Mouse (Mus musculus) heart, embryonic 16.5 days (tissue): ENCODE data around the gene Trpv1. TPM values are rescaled to one million over a fixed set of nuclear protein-coding genes. Genes with fewer than 3 reads are reported as not detected.
A peak's percentile ranks its signal among the peaks of the same experiment; 100 is the strongest.

Source experiments
- ATAC-seq: fragments of 200-750 bp; cut with Nextera tagmentation; replicated peaks from 2 replicates; pipeline ENCODE4 v1.8.0; 2017; ENCODE audit warnings: moderate number of reproducible peaks; ENCODE audit not compliant: insufficient read depth, low FRiP score; ENCODE audit errors: extremely low read depth
- H3K27ac ChIP-seq: fragments of 300-500 bp; sonication (generic); 2 replicates; pipeline ENCODE4 v1.5.1; 2014; ENCODE audit warnings: mild to moderate bottlenecking, low read length, control low read depth, moderate library complexity
- H3K27me3 ChIP-seq: fragments of 300-500 bp; sonication (generic); 2 replicates; pipeline ENCODE4 v1.6.1; 2014; ENCODE audit warnings: low read length, mixed read lengths; ENCODE audit not compliant: control insufficient read depth, insufficient read depth
- H3K36me3 ChIP-seq: fragments of 300-500 bp; sonication (generic); 2 replicates; pipeline ENCODE4 v1.6.1; 2014; ENCODE audit not compliant: control insufficient read depth, insufficient read depth
- H3K4me1 ChIP-seq: fragments of 300-500 bp; sonication (generic); 2 replicates; pipeline ENCODE4 v1.6.1; 2014; ENCODE audit warnings: low read length, mixed read lengths; ENCODE audit not compliant: control insufficient read depth, insufficient read depth
- H3K4me2 ChIP-seq: fragments of 300-500 bp; sonication (generic); 2 replicates; pipeline ENCODE4 v1.6.1; 2014; ENCODE audit warnings: low read depth, mild to moderate bottlenecking, control low read depth, low read length
- H3K4me3 ChIP-seq: fragments of 300-500 bp; sonication (generic); 2 replicates; pipeline ENCODE4 v1.5.1; 2014; ENCODE audit warnings: mild to moderate bottlenecking, control low read depth, low read length
- H3K9ac ChIP-seq: fragments of 300-500 bp; sonication (generic); 2 replicates; pipeline ENCODE4 v1.6.1; 2014; ENCODE audit warnings: low read length, control low read depth
- H3K9me3 ChIP-seq: fragments of 300-500 bp; sonication (generic); replicated peaks from 2 replicates; pipeline ENCODE4 v1.6.1; 2016; ENCODE audit warnings: low read length; ENCODE audit not compliant: control insufficient read depth
- WGBS: fragments of 180-500 bp; shearing (Covaris S2); extraction: QIAGEN DNeasy Blood & Tissue Kit; methylation state at CpG from one replicate; pipeline ENCODE4 v1.1.7; 2014; 5-methylcytosine and 5-hydroxymethylcytosine counted together
- polyA plus RNA-seq: library from polyadenylated mRNA; unstranded; fragments of >200 nt; fragmentation: Nextera tagmentation; extraction: Ambion mirVana; gene quantifications from 2 replicates; pipeline ENCODE4 v1.2.1, GENCODE M21; 2015

Trpv1 gene
- polyA plus RNA-seq: 0.06 and 0.08 TPM in 2 replicates

GRCm38 (mm10) chr11:73233992-73234391 is at the start of gene Trpv1:
TSS of gene Trpv1 (plus strand) at chr11:73234292.
- Histone ChIP-seq H3K4me1 (0 out of 2 replicates have a peak, but pooled peaks cover 3% of the 10 kb centered on the region), H3K36me3 (no peaks in the 10 kb centered on the region), H3K4me3 (no peak within 1 kb of the TSS), H3K9me3 (no peaks in the 10 kb centered on the region), H3K27me3 (no peaks in the 10 kb centered on the region), H3K9ac (no peak within 1 kb of the TSS), H3K27ac (no peak within 1 kb of the TSS), H3K4me2 (no peak within 1 kb of the TSS)
- 76% methylated on average over 5 of the region's 5 CpGs for WGBS
- ATAC-seq: no peak

- Histone ChIP-seq H3K9ac (no peak overlapping the region), H3K4me2 (no peak overlapping the region), H3K9me3 (no peaks in the 10 kb centered on the region), H3K27me3 (no peaks in the 10 kb centered on the region), H3K27ac (no peak overlapping the region), H3K4me1 (no peaks in the 10 kb centered on the region), H3K4me3 (no peak overlapping the region), H3K36me3 (peaks cover 30% of the 10 kb centered on the region)
- ATAC-seq: no peak
- 89% methylated on average over 10 of the region's 10 CpGs for WGBS
Observed at GRCm38 (mm10) chr11:73185872-73186615, 48.0 kb upstream of the Trpv1 start.

GRCm38 (mm10) chr11:73187231-73187630 is 46.9 kb upstream of the Trpv1 start:
- ATAC-seq: no peak
- H3K27ac ChIP-seq: no peak overlapping the region

GRCm38 (mm10) chr11:73193047-73193446 is 41.0 kb upstream of the Trpv1 start:
- H3K4me1 ChIP-seq: no peaks in the 10 kb centered on the region
- no peak overlapping the region for H3K9ac ChIP-seq
- WGBS: 59% methylated on average over 6 of the region's 6 CpGs
- H3K4me2 ChIP-seq: no peak overlapping the region
- H3K4me3 ChIP-seq: no peak overlapping the region
- peaks cover 8% of the 10 kb centered on the region; the same call in 1 of the 2 replicates for H3K36me3 ChIP-seq
- no peaks in the 10 kb centered on the region for H3K27me3 ChIP-seq
- ATAC-seq: no peak
- H3K27ac ChIP-seq: no peak overlapping the region
- H3K9me3 ChIP-seq: no peaks in the 10 kb centered on the region

More at GRCm38 (mm10) chr11:73187231-73187630, 46.9 kb upstream of the Trpv1 start:
- H3K27me3 ChIP-seq: no peaks in the 10 kb centered on the region
- H3K9me3 ChIP-seq: no peaks in the 10 kb centered on the region
- no peak overlapping the region for H3K4me2 ChIP-seq
- no peak overlapping the region for H3K9ac ChIP-seq
- H3K36me3 ChIP-seq: peaks cover 27% of the 10 kb centered on the region
- 90% methylated on average over 6 of the region's 6 CpGs for WGBS
- H3K4me3 ChIP-seq: no peak overlapping the region
- H3K4me1 ChIP-seq: no peaks in the 10 kb centered on the region

- H3K9ac ChIP-seq: no peak overlapping the region
- no peaks in the 10 kb centered on the region for H3K9me3 ChIP-seq
- no peak for ATAC-seq
- H3K27ac ChIP-seq: no peak overlapping the region
- H3K36me3 ChIP-seq: peaks cover 8% of the 10 kb centered on the region; the same call in 1 of the 2 replicates
- H3K27me3 ChIP-seq: no peaks in the 10 kb centered on the region
- peaks cover 3% of the 10 kb centered on the region for H3K4me1 ChIP-seq
- H3K4me2 ChIP-seq: no peak overlapping the region
- no peak overlapping the region for H3K4me3 ChIP-seq
- 59% methylated on average over 2 of the region's 2 CpGs for WGBS
Observed at GRCm38 (mm10) chr11:73194444-73194843, 39.6 kb upstream of the Trpv1 start.

- Histone ChIP-seq H3K27me3 (no peaks in the 10 kb centered on the region), H3K9me3 (no peaks in the 10 kb centered on the region), H3K4me2 (peak overlapping the region; percentile 77), H3K9ac (peak overlapping the region; percentile 92), H3K27ac (no peak overlapping the region), H3K4me1 (peaks cover 9% of the 10 kb centered on the region), H3K36me3 (peaks cover 6% of the 10 kb centered on the region; the same call in 1 of the 2 replicates), H3K4me3 (peak overlapping the region; percentile 88)
- 5% methylated on average over 1 of the region's 1 CpGs for WGBS
- ATAC-seq: no peak
Observed at GRCm38 (mm10) chr11:73198190-73198589, 35.9 kb upstream of the Trpv1 start.

GRCm38 (mm10) chr11:73198603-73199229 is 35.4 kb upstream of the Trpv1 start, which contains the start of gene Ctns:
TSS of gene Ctns (minus strand) at chr11:73199042.
- Histone ChIP-seq H3K4me1 (peaks cover 9% of the 10 kb centered on the region), H3K9me3 (no peaks in the 10 kb centered on the region), H3K4me2 (peak within 1 kb of the TSS; percentile 77), H3K27me3 (no peaks in the 10 kb centered on the region), H3K4me3 (peak within 1 kb of the TSS; percentile 88), H3K9ac (peak within 1 kb of the TSS; percentile 92), H3K36me3 (peaks cover 6% of the 10 kb centered on the region; the same call in 1 of the 2 replicates), H3K27ac (peak within 1 kb of the TSS; percentile 41; the same call in 1 of the 2 replicates)
- 2% methylated on average over 22 of the region's 22 CpGs for WGBS
- peak; percentile 96 for ATAC-seq

GRCm38 (mm10) chr11:73199230-73199712 is 34.8 kb upstream of the Trpv1 start, which contains the start of gene Shpk:
TSS of gene Shpk (plus strand) at chr11:73199460.
- H3K4me3 ChIP-seq: peak within 1 kb of the TSS; percentile 88
- H3K27me3 ChIP-seq: no peaks in the 10 kb centered on the region
- H3K4me2 ChIP-seq: peak within 1 kb of the TSS; percentile 77
- peaks cover 9% of the 10 kb centered on the region for H3K4me1 ChIP-seq
- H3K9me3 ChIP-seq: no peaks in the 10 kb centered on the region
- peak; percentile 98 for ATAC-seq
- peak within 1 kb of the TSS; percentile 92 for H3K9ac ChIP-seq
- WGBS: under 1% methylated on average over 32 of the region's 32 CpGs
- peaks cover 6% of the 10 kb centered on the region; the same call in 1 of the 2 replicates for H3K36me3 ChIP-seq
- H3K27ac ChIP-seq: peak within 1 kb of the TSS; percentile 41; the same call in 1 of the 2 replicates
